Mouse (Mus musculus): Measurements from ENCODE around the gene Pigb.

Gene Pigb

GRCm38 (mm10) chr9:72992576-72992975 lies 47.6 kb downstream of the Pigb start:
- DNase-seq (ENCODE audit: low spot score in 2 of 2): no peak

DNA sequence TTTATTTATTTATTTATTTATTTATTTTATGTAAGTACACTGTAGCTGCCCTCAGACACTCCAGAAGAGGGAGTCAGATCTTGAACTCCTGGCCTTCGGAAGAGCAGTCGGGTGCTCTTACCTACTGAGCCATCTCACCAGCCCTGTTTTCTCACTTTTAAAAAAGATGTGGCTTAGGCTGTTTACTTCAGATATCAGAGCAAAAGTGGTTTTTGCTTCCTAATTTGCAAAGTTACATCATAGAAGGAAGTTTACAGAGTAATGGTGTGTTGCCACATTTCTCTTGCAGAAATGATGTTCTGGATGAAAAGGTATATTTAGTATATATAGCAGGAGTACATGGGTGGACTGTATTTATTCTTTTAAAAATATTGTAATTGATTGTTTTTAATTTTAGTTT lies 48.8 kb downstream of the Pigb start:
- no peak for DNase-seq (ENCODE audit: low spot score in 2 of 2)

- no peak for DNase-seq (ENCODE audit: low spot score in 2 of 2)
Observed at GRCm38 (mm10) chr9:72988706-72989105, 51.5 kb downstream of the Pigb start.

DNA sequence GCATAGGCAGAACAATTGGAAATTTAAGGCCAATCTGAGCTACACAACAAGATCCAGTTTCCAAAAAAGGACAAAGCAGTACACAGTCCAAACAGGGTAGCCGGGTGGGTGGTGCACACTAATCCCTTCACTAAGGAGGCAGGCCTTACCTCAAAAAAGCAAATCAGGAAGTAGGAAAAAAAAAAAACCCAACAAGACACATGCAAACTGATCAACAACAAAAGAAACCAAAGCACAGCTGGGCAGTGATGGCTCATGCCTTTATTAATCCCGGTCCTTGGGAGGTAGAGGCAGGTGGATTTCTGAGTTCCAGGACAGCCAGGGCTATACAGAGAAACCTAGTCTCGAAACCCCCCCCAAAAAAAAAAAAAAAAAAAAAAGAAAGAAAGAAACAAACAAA lies 52.5 kb downstream of the Pigb start:
- no peak for DNase-seq (ENCODE audit: low spot score in 2 of 2)

DNA sequence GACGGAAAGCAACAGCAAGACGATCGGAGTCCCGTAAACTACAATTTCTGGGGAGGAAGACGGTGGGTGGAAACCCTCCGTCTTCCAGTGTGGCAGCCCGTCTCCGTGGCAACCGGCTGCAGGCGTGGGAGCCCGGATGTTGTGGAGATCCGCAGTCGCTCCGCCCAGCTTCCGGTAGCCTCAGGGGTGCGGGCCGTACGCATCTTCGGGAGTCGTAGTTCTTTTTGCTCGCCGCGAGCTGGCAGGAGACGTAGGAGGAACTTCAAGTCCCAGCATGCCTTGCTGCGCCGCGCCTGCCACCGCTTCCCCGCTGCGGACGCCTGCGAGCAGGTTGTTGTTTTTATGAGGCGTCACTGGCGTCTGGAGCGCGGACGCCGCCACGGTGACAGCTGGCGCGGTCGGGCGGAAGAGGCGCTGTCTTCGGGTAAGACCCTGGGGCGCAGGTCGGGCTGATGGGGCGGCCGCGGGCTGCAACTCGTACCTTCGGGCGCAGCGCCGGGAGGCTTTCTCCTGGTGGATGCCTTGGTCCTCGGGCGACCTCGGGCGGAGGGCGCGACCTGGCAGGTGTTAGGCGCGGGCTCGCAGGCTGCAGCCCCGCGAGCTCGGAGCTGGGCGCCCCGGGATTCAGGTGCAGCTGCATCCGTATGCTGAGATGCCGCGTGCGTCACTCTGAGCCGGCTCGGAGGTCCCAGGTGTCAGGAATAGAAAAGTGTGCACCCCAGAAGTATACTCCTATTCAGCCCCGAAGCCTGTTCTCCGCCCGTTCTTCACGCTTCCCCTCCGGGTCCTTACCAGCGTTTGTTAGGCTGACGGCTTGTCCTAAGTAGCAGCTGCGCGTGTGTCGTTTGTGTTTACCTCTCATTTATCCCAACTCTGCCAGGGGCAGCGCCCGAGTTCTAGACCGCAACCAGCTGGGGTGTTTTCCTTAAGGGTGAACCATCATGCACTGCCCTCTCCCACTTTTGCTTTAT lies 54.6 kb downstream of the Pigb start, which contains the start of the genes Ccpg1os and Ccpg1:
Gene Ccpg1os (minus strand): TSS at position 133 of the 971 bp plus-strand sequence.
Gene Ccpg1 (plus strand): TSS at position 180 of the 971 bp plus-strand sequence.
- peak; percentile 98 to 99 for DNase-seq (ENCODE audit: low spot score in 2 of 2)

DNA sequence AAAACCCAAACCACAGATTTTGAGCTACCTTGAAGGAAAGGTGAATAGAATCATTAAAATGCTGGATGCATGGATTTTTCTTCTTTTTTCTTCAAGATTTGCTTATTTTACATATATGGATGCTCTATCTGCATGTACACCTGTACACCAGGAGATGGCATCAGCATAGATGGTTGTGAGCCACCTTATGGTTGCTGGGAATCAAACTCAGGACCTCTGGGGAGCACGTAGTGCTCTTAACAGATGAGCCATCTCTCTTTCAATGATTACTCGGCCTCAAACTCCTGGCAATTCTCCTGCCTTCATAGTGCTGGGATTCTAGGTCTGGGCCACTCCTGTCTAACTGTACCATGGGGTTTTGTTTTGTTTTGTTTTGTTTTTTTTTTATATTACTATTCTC lies 57.1 kb downstream of the Pigb start:
- DNase-seq (ENCODE audit: low spot score in 2 of 2): no peak

- DNase-seq (ENCODE audit: low spot score in 2 of 2): no peak
Observed at GRCm38 (mm10) chr9:72975242-72975641, 64.9 kb downstream of the Pigb start.

GRCm38 (mm10) chr9:72974734-72975133 lies 65.4 kb downstream of the Pigb start:
- no peak for DNase-seq (ENCODE audit: low spot score in 2 of 2)

- no peak for DNase-seq (ENCODE audit: low spot score in 2 of 2)
Observed at GRCm38 (mm10) chr9:72972984-72973383, 67.2 kb downstream of the Pigb start.

DNA sequence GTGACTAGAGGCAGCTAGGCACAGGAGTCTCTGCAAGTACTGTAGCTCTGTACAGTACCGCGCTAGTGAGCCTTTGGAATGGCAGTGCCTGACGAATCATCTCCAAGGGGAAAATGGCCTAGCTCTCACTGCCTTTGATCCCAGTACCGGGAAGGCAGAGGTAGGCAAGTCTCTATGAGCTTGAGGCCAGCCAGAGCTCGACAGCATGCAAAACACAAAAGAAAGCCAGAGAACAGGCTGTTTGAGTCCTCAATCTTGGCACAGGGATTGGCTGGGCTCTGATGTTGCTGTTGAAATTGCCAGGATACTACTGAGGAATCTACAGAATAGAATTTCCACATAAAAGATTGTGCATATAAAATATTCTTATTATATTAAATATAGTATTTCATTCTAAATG lies 67.7 kb downstream of the Pigb start:
- no peak for DNase-seq (ENCODE audit: low spot score in 2 of 2)

GRCm38 (mm10) chr9:72969874-72970273 lies 70.3 kb downstream of the Pigb start:
- DNase-seq (ENCODE audit: low spot score in 2 of 2): no peak

- peak; percentile 64 to 74 for DNase-seq (ENCODE audit: low spot score in 2 of 2)
Observed at GRCm38 (mm10) chr9:72968349-72969061, 71.7 kb downstream of the Pigb start.

DNA sequence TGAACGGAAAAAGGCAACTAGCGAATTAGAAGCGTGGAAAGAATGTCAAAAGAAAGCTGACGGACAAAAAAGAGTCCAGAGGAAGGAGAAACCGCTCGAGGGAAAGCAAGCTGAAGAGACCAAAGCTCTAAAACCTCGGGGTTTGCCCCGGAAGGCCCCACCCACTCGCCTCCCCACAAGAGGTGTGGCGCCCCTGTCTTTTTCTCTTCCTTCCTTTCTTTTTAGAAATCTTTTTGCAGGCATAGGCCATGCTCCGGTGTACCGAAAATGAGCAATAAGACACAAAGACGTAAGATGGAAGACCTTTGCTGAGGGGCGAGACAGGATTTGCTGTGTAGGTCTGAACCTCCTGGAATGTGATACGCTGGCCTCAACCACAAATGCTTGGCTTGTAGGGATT lies 78.2 kb downstream of the Pigb start:
- no peak for DNase-seq (ENCODE audit: low spot score in 2 of 2)

GRCm38 (mm10) chr9:72961346-72961745 lies 78.8 kb downstream of the Pigb start:
- no peak for DNase-seq (ENCODE audit: low spot score in 2 of 2)

- peak; percentile 58 to 65 for DNase-seq (ENCODE audit: low spot score in 2 of 2)
Observed at GRCm38 (mm10) chr9:72958521-72959450, 81.4 kb downstream of the Pigb start, which contains the start of the genes Dyx1c1 and Gm44503. Gene Dyx1c1, plus strand, starts transcription at chr9:72958785. Gene Gm44503, plus strand, starts transcription at chr9:72958852.

Data from right cerebral cortex, postnatal 36 days (tissue).